Mouse (Mus musculus): ENCODE data around the gene Fyb.

The Fyb gene

GRCm38 (mm10) chr15:6562629-6563028, 40.0 kb downstream of the Fyb start:
- no peak for DNase-seq

DNA sequence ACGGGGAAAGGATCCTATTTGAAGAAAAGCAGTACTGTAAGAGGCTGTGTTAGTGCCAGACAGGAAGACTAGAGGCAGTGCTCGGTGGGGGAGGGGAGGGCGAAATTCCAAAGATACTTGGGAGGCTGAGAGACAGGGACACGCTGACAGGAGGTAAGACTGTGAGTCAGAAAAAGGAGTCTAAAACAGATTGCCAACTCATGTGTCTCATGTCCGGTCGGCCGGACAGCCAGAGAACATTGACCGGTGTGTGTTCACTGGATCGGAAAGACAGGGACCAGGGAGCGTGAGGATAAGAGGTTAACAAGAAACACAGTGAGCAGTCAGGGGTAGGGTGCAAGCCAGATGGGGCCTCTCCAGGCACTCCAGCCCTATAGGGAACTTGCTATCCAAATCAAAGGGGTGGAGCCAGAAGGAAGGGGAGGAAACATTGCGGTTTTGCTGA, 42.3 kb downstream of the Fyb start:
- no peak for DNase-seq

- no peak for DNase-seq
These were observed 43.2 kb downstream of the Fyb start for GRCm38 (mm10) chr15:6565873-6566272.

- no peak for DNase-seq
These were observed 45.3 kb downstream of the Fyb start for GRCm38 (mm10) chr15:6567993-6568392.

GRCm38 (mm10) chr15:6568605-6569004, 46.0 kb downstream of the Fyb start:
- no peak for DNase-seq

DNA sequence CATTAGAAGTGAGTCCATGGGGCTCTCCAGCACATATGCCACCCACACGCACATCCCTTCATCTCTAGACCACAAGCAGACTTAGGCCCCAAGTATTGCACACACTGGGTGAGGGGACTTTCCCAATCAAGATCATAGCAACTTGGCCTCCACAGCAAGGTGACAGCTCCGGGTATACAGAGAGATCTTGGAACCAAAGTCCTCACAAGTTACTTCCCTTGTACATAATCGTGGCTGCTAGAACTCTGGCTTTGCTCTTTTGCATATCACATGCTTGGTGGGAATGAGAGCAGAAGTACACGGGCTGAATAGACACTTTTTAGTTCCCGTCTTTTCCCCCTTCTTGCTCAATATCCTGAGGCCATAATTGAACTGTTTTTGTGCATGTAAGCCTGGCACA, 46.4 kb downstream of the Fyb start:
- no peak for DNase-seq

GRCm38 (mm10) chr15:6570164-6570861, 47.7 kb downstream of the Fyb start:
- DNase-seq: no peak

- DNase-seq: peak; percentile 67
These were observed 48.2 kb downstream of the Fyb start for GRCm38 (mm10) chr15:6570876-6571275.

DNA sequence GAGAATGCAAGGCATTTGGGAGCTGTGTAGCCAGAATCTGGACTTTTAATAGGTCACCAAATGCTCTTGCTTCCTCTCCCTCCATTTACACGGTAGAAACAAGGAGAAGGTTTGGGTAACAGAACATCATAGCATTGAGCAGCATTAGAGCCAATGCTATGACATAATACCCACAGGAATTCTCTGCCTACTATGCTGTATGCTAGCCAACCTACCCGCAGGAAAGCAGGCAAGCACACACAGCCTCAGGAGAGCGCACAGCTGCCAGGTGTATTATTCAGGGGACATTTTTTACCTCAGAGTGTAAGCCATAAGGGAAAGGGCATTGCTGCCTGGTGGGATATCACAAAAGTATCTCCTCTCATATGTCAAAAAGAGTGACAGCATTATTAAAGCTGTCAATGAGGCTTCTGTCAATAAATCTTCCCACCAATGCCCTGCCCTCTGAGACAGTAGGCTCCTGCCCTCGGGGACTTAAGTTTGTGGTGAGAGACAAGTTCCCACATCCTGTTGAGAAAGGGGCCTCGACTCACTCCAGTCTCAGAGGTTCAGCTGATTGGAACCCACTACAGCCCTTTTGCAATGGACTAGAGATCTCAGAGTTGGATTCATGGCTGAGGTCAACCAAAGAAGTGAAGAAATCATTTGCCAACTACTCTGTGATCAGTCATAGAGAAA, 51.8 kb downstream of the Fyb start:
- peak; percentile 76 for DNase-seq

DNA sequence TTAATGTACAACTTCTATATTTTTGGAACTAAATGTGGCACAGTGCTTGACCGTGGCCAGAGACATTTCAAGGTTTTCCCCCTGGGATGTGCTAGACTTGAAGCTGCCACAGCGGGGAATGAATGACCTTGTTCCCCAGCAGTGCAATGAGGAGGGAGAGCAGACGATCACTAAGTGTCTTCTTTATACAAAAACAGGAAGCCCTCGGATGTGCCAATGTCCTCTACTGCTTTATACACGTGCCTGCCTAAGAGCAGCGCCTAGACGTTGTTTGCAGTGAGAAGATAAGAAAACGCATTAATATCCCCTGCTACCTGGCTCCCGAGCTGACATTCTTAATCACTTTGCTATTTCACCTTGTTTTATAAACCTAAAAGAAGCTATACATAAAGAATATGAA, 55.3 kb downstream of the Fyb start:
- DNase-seq: peak; percentile 61

- no peak for DNase-seq
These were observed 56.0 kb downstream of the Fyb start for GRCm38 (mm10) chr15:6578654-6579053.

GRCm38 (mm10) chr15:6579194-6579768, 56.6 kb downstream of the Fyb start:
- no peak for DNase-seq

GRCm38 (mm10) chr15:6579769-6580261, 57.2 kb downstream of the Fyb start:
- peak; percentile 74 for DNase-seq

DNA sequence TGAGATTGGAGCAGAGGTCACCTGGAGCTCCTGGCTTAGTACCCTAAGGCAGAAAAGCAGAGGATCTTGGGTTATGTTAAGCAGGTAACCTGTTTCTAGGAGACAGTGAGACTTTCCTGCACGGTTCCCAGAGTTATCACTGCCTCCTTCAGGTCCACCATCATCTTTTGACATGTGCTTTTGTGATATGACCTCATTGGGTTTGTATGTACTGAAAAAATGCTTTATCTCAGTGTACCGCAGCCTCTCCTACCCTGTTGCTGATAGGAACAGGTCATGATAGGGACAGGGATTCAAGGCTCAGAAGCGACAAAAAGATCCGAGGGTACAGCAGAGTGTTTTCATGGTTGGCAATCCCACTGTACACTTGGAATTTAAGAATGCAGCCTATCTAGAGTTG, 62.0 kb downstream of the Fyb start:
- DNase-seq: no peak

DNA sequence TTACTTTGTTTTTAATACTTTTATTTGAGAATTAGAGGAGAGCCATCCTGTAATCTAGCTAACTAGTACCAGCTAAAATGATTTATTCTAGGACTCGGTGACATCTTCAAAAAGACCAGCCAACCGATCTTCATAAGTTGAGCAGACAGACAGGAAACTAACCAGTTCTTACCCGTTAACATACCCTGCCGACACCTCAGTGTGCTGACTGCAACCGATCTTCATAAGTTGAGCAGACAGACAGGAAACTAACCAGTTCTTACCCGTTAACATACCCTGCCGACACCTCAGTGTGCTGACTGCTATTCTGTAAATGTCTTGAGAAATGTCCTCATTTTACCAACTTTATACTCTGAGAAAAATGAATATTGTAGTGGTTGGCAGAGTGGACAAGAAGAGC, 63.7 kb downstream of the Fyb start:
- peak; percentile 54 for DNase-seq

DNA sequence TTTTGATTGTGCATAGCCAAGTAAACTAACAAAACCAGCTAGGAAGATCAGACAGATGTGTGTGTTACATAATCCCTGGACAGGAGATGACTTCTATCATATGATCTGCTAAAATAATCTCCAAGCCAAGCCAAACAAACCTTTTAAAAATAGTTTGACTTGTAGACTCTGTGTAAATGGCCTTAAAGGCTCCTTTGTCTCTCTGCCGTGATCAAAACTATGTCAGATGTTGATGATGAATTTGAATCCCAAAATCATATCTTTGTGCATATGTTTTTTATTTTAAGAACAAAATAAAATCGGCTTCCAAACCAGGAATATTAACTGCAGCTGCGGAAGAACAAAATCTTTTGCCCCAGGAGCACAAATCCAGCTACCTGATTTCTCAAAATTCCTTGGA, 64.9 kb downstream of the Fyb start:
- DNase-seq: no peak

DNA sequence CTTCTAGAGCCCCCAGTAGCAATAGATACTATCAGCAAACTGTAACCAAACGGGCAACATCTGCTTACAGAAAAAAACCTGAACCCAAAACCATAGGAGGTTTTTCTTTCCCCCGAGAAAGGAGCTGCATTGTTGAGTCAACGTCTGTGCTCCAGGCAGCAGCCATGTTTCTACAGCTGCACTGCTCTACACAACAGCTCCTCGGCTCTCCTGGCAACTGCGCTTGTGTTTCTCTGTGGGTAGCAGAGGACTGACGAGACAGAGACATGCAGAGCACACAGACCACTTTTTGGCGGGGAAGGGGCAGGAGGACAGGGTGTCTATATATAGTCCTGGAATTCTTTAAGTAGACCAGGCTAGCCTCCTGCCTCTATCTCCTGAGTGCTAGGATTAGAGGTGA, 65.5 kb downstream of the Fyb start:
- peak; percentile 73 for DNase-seq

DNA sequence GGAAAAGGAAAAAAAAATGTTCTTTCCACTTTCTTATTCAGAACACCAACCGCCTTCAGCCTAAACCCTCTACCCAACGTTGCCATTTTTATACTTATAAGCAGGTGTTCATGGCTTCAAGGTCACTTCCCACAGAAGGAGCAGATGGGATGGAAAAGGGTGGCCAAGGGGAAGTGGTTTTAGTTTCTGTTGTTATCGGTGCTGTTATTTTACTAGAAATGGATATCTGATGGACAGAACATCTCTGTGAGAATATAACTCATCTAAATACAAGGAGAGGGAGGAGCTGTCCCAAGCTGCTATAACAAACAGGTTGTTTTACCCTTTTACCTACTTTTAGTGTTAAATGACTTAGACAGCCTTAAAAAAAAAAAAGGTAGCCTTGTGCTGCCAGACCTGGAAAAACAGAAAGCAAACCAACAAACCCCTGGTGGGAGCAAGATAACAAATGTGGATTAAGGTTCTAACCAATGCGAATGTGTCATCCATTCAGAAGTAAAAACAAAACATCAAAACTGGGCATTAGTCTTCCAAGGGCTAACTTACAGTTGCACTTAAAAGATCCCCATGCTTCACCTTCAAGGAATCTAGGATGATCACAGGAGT, 68.3 kb downstream of the Fyb start:
- DNase-seq: no peak

DNA sequence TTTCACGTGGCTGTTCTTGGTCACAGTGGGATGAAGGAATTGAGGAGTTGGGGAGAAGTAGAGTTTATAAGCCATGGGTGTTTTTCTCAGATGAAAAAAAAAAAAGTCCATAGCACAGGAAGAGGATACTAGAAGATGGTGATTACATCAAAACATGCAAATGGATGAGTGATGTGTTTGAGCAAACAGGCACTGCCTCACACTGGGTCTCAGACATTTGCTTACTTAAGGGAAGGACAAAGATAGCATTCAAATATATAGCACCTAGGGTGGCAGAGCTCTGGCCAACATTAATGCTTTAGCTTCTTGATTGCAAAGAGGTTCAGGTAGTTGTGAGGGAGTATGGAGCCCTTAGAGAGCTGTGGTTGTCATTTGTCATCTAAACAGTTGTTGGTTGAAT, 68.9 kb downstream of the Fyb start:
- no peak for DNase-seq

- peak; percentile 71 for DNase-seq
These were observed 70.1 kb downstream of the Fyb start for GRCm38 (mm10) chr15:6592561-6593253.

DNA sequence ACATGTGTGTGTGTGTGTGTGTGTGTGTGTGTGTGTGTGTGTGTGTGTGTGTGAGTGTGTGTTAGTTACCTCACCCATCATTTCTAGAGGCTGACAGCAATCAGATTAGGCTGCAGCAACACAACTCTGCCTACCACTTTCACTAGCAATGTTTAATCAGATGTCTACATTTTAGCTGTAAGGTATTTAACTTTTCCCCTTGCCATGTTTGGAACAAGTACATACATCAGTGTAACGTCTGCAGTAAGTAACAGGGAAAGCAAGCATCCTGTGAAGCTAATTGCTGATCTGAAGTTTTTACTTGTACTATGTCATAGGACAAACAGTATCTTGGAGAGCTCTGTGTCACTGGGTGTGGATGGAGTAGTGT, 70.6 kb downstream of the Fyb start:
- DNase-seq: no peak

DNA sequence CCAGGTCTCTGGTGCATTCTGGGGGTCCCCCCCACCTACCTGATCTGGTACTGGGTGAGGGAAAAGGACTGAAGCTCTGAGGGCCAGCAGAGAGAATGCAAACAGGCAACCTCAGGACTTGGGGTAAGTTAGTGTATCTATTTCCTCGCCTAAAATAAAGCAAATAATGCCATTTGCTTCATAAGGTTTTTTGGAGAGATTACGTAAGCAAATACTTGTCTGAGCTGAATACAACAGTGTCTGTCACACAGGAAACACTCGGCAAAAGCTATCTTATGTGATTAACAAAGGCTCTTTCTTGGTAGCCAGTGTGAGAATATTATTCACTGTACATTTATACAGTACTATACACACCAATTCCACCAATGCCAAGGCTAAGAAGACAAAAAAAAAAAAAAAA, 76.0 kb downstream of the Fyb start:
- no peak for DNase-seq

- no peak for DNase-seq
These were observed 77.7 kb downstream of the Fyb start for GRCm38 (mm10) chr15:6600314-6600713.

Data from thymus, postnatal 14 days (tissue).